ENCODE assay signal across 8 mouse cellular contexts in genomic region chrX:85776544-85777087, GRCm38 (mm10). TPM values are rescaled to one million over a fixed set of nuclear protein-coding genes. Genes with fewer than 3 reads are reported as not detected.
DNase-seq lines count a peak whose midpoint lies in the region; ATAC-seq and TF ChIP-seq lines count a peak whose summit lies in the region.

Gk (minus strand) TSS chrX:85776819.

- peaks cover 7% of the 10 kb centered on the region for H3K27me3 ChIP-seq in megakaryocyte, embryonic 14.5 days (replicated peaks)

- H3K27ac ChIP-seq in cortical plate, adult 2 months (ENCODE audit: insufficient read depth, low read length): peak within 1 kb of the TSS; percentile 94

- peak; percentile 96 to 97 for DNase-seq in gastrocnemius, adult 8-10 months (ENCODE audit: low spot score in 2 of 2)
- DNase-seq in hindlimb bud, embryonic 11.5 days (ENCODE audit: extremely low spot score, low read depth, low spot score): peak; percentile 47
- peak; percentile 85 to 98 for DNase-seq in left cerebral cortex, adult 8-10 months (ENCODE audit: low spot score in 2 of 2)
- DNase-seq in right cerebral cortex, postnatal 10 days (ENCODE audit: low spot score in 2 of 2): peak; percentile 97 to 98
- DNase-seq in urinary bladder, postnatal 25 days (ENCODE audit: low spot score): peak; percentile 90

- no peak for TF ChIP-seq CTCF in cortical plate, adult 2 months (IDR thresholded peaks at IDR 0.05; ENCODE audit: extremely low read depth, insufficient read depth, low read length)

- H3K36me3 ChIP-seq in megakaryocyte, embryonic 14.5 days (replicated peaks; ENCODE audit: low read length): no peaks in the 10 kb centered on the region

- ATAC-seq in activated CD4-positive, CD25-positive, alpha-beta regulatory T cell, adult 4 months: peak; percentile 88

- H3K9me3 ChIP-seq in megakaryocyte, embryonic 14.5 days: no peaks in the 10 kb centered on the region

- peak within 1 kb of the TSS; percentile 100 for H3K4me3 ChIP-seq in cortical plate, adult 2 months (ENCODE audit: insufficient read depth, low read length)
- H3K4me3 ChIP-seq in megakaryocyte, embryonic 14.5 days (replicated peaks): peak within 1 kb of the TSS; percentile 95

- H3K4me1 ChIP-seq in cortical plate, adult 2 months (ENCODE audit: control insufficient read depth, insufficient read depth, low read length): no peaks in the 10 kb centered on the region
- peaks cover 14% of the 10 kb centered on the region for H3K4me1 ChIP-seq in megakaryocyte, embryonic 14.5 days

- TF ChIP-seq POLR2A in cortical plate, adult 2 months (IDR thresholded peaks at IDR 0.05; ENCODE audit: extremely low read depth, insufficient read depth, low read length): peak; percentile 76; the same call in 1 of the 2 replicates

RNA-seq across cellular contexts. Expression of gene Gk, which starts in this region (rescaled TPM):
- polyA plus RNA-seq in activated CD4-positive, CD25-positive, alpha-beta regulatory T cell, adult 4 months (2017; shearing (Covaris generic)): 1 to 10 TPM; 2.2 to 3.3 TPM
- polyA plus RNA-seq in cortical plate, adult 2 months (2012; rRNA removed): 12.7 and 12.9 TPM in 2 replicates
- total RNA-seq in gastrocnemius, adult 8-10 months (2022): 1 to 10 TPM in 3 of 4 experiments, under 1 TPM in 1; 0.89 to 2.2 (median 1.2) TPM
- 10 to 100 TPM; 21.9 to 26.2 (median 24.3) TPM for total RNA-seq in left cerebral cortex, adult 8-10 months (2022)
- 0.64 and 0.86 TPM in 2 replicates for polyA plus RNA-seq in megakaryocyte, embryonic 14.5 days (2012; ENCODE audit: insufficient read depth, low replicate concordance)

Comparison
In these comparisons a context has a peak if more than half of its experiments do, and no peak if none do; other contexts are left out.
1. Peak in every context shown above with its lines: DNase-seq, ATAC-seq, H3K4me3 ChIP-seq and H3K27ac ChIP-seq.
2. RNA of gene Gk (total RNA-seq): 21.9 to 26.2 TPM in left cerebral cortex, adult 8-10 months; 0.89 to 2.2 TPM in gastrocnemius, adult 8-10 months; every median in the first group is over 4 times any median in the second.
3. DNase-seq: peak in every context shown above with its lines; median percentile 98 in right cerebral cortex, postnatal 10 days; 96 in gastrocnemius, adult 8-10 months; 92 in left cerebral cortex, adult 8-10 months; 90 in urinary bladder, postnatal 25 days; 47 in hindlimb bud, embryonic 11.5 days.